Mouse (Mus musculus) adrenal gland, postnatal 10 days (tissue): ENCODE data around the gene 4921507P07Rik. TPM values are rescaled to one million over a fixed set of nuclear protein-coding genes. Genes with fewer than 3 reads are reported as not detected.
"Not testable (repeated sequence)": the region's sequence is repeated elsewhere in the genome, so short reads cannot be mapped to it uniquely, and the experiment has no call there.

Experiments used
- DNase-seq: peaks from one replicate; pipeline ENCODE4 v3.0.0; 2021; ENCODE audit warnings: mixed read lengths
- long read RNA-seq, 2 experiments: library from polyadenylated mRNA; stranded (forward); transcript quantifications; one replicate each; pipeline ENCODE4 v2.0.0; 2021
- total RNA-seq, 2 experiments: library from RNA; stranded (reverse); gene quantifications; 2 replicates each; pipeline ENCODE4 v1.2.3; 2021

The 4921507P07Rik gene
- total RNA-seq: under 1 TPM; 0.79 to 0.99 TPM
- long read RNA-seq, experiment 1, partial matches to known transcripts: 1 of 1 reads
- long read RNA-seq, experiment 1, other reads (novel, unspliced or antisense): 0 of 1 reads
- long read RNA-seq, experiment 2, partial matches to known transcripts: 0 of 1 reads
- long read RNA-seq, experiment 2, other reads (novel, unspliced or antisense): 0 of 1 reads

GRCm38 (mm10) chr6:50596301-50597211, at the start of gene 4921507P07Rik:
Gene 4921507P07Rik (minus strand): TSS chr6:50596632.
- DNase-seq: peak; percentile 98

DNA sequence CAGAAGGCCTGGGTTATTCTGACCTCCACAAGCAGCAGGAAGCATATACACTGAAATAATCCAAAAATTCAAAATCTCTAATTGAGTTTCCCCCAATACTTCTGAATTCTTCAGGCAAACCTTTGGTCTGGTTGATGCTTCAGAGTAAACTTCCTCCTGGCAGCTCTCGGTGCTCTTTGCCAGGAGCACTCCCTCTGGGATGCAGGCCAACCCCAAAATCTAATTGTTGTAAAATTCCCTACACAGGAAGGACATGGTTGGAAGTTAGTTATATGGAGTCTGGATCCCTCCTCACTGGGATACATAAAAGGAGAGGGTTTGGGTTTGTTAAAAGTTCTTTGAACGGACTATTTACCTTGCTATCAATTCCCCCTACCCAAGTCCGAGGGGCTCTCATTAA, 48.3 kb upstream of the 4921507P07Rik start:
- DNase-seq: no peak

DNA sequence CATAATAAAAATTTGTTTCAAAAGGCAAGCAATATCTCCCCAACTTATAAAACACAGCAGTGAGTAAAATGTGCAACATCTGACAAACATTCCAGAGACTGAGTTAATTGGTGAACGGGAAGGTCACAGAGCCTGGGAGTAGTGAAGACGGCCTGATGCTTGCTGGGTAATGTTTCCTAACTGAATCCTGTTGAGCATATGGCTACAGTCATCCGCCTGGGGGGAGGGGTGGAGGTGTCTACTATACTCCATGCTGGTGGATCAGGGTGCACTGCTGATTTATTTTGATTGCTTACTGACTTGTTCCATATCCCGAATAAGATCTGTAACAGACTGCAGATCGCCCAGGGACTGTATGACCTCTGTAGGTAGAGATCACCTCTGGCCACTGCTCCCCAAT, 45.5 kb upstream of the 4921507P07Rik start:
- DNase-seq: no peak

GRCm38 (mm10) chr6:50640377-50640776, 43.9 kb upstream of the 4921507P07Rik start:
- DNase-seq: peak; percentile 11

DNA sequence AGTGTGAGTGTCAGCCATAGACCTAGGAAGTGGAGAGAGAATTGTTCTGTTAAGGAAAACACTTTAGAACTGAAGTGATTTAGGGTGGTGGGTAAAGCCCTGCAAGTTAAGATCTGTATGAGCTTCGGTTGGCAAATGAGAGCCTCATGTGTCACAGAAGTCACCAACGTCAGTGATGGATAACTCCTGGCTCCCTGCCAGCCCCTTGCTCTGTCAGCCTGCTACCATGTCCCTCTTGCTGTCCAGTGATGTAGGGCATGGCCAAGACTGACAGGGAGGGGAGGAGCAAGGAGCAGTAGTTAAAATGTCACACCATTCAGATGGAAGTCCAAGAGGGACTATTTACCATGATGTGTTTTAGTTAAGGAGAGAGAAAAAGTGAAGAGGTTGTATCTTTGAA, 43.2 kb upstream of the 4921507P07Rik start:
- peak; percentile 64 for DNase-seq

DNA sequence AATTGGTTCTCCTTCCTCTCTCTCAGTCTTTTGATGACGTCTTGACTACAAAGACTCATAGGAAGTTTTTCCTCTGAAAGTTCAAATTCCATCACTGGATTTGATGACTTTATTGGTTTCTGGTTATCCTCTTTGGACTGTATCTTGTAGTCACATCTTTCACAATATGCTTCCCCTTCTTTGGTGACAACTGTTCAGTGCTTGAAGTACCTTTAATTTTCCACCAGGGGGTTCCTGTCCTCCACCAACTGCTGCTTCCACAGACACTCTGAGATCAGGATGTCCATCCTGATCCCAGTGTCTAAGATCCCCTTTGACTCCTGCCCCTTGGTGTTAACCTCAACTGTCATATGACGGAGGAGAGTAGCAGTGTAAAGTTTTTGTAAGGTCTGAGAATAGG, 29.7 kb upstream of the 4921507P07Rik start:
- DNase-seq: not testable (repeated sequence)

GRCm38 (mm10) chr6:50618273-50618672, 21.8 kb upstream of the 4921507P07Rik start:
- DNase-seq: not testable (repeated sequence)

DNA sequence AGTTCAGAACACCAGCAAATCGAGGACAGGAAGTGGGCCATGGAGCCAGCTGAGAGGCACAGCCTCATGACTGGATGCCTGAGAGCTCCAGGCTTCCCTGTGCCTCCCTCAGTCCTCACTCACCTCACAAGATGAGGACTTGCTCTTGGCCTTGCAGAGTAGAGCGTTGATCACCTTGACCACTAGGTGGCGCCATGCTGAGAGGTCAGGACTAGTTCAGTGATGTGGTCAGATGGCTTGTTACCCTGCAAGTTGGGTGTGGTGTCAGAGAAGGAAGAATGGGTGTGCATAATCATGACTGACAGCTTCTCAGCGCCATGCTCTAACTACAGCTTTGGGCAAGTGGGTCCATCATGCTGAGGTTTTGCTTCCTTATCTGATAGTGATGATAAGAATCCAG, 5.2 kb upstream of the 4921507P07Rik start:
- DNase-seq: peak; percentile 43

GRCm38 (mm10) chr6:50598560-50598959, 2.1 kb upstream of the 4921507P07Rik start:
- DNase-seq: peak; percentile 63

DNA sequence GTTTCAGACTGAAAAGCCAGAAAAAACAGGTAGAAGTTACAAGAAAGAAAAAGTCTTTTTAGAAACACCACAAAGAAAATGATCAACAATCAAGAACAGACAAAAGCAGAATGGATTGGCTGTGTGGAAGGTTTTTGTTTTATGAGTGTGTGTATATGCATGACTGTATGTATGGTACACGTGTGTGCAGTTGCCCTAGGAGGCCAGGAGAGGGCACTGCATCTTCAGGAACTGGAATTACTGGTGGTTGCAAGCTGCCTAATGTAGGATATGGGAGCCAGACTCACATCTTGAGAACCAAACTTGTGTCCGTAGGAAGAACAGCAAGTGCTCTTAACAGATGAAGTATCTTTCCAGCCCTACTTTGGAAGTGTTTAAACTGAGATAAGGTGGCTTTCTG, 2.1 kb downstream of the 4921507P07Rik start:
- DNase-seq: no peak

GRCm38 (mm10) chr6:50593334-50593845, 3.0 kb downstream of the 4921507P07Rik start:
- DNase-seq: no peak

- DNase-seq: no peak
Measured at GRCm38 (mm10) chr6:50590234-50590633, 6.2 kb downstream of the 4921507P07Rik start.

- peak; percentile 68 for DNase-seq
Measured at GRCm38 (mm10) chr6:50588251-50588650, 8.2 kb downstream of the 4921507P07Rik start.

- no peak for DNase-seq
Measured at GRCm38 (mm10) chr6:50587412-50587811, 9.0 kb downstream of the 4921507P07Rik start.

GRCm38 (mm10) chr6:50586316-50586715, 10.1 kb downstream of the 4921507P07Rik start:
- no peak for DNase-seq

DNA sequence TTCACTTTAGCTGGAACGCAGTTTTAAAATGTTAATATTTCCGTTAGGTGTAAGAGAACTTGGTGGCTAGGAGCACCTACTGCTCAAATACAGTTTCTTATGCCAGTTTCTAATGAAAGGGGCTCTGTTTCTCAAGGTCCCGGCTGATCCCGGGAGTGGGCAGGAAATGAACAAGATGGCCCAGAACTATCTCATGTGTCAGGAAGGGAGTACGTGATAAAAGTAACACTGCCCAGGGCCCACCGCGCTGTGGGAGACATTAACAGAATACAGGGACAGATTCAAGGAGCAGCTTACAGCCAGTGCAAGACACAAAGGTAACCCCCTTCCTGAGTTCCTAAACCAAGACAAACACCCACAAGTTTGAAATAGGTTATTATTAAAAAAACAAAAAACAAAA, 10.7 kb downstream of the 4921507P07Rik start:
- no peak for DNase-seq

DNA sequence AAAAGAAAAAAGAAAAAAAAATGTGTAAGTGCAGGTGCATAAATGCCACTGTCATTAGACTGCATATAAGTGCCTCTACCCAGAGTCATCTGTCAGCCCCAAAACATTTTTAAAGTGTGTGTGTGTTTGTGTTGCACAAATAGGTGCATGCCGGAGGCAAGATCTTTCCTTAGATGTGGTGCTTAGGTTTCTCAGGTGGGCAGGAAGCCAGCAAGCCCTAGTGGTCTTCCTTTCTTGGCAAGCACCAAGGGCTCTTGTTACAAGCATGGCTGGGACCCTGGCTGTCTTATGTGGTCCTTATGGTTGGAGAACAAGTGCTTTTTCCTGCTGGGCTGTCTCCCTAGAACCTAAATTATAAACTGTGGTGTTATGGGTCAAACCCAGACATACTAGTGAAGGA, 24.8 kb downstream of the 4921507P07Rik start:
- DNase-seq: no peak

DNA sequence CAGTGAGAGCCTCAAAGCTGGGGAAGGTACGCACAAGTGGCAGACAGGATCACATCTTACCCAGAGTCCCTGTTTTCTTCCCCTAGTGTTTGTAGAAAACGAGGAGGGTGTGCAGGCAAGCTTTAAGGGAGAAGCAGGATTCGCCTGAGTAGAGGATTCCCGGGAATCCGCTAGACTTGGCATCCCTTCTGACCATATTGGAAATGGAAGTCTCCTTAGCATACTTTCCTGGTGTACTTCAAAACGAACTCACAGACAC, 29.5 kb downstream of the 4921507P07Rik start:
- no peak for DNase-seq

DNA sequence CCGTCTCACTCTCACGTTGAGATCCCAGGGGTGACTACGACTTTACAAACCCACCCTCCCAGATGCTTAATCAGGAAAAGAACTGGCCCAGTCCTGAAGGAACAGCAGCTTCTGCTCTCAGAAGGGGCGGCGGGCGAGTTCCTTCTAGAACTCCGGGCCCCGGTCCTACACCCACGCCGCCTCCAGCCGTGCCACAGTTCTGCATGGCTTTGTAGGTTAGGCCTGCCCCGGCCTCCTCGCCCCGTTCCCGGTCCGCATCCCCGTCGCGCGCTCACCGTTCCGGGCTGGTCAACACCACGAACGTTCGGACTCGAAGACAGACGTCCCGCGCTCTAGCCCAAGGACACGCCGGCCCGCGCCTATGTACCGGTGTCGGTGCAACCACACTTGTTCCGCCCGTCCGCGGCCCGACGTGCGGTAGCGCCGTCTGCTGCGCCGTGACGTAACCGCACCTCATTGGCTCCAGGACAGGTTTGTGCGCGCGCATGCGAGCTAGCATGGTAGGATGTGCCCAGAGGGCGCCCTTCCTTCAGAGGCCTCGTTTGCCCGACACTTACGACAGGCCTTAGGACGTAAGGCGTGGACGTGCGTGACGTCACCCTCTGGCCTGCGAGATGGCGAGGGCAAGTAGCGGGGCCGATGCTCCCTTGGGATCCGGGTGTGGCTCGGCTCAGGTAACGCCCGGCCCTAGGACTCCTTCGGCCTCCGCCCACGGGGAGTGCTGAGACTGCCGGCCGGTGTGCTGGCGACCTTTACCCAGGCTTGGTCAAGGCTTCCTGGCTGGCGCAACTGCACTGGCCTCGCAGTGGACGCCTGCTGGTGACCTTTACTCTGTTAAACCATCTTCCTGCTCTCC, 30.1 kb downstream of the 4921507P07Rik start, which contains the start of gene Cycs:
Gene Cycs, minus strand, starts transcription at position 398 of the 856 bp plus-strand sequence.
- DNase-seq: peak; percentile 100

- no peak for DNase-seq
Measured at GRCm38 (mm10) chr6:50563651-50564050, 32.8 kb downstream of the 4921507P07Rik start.

GRCm38 (mm10) chr6:50562421-50562820, 34.0 kb downstream of the 4921507P07Rik start:
- DNase-seq: no peak

- no peak for DNase-seq
Measured at GRCm38 (mm10) chr6:50560776-50561175, 35.7 kb downstream of the 4921507P07Rik start.

DNA sequence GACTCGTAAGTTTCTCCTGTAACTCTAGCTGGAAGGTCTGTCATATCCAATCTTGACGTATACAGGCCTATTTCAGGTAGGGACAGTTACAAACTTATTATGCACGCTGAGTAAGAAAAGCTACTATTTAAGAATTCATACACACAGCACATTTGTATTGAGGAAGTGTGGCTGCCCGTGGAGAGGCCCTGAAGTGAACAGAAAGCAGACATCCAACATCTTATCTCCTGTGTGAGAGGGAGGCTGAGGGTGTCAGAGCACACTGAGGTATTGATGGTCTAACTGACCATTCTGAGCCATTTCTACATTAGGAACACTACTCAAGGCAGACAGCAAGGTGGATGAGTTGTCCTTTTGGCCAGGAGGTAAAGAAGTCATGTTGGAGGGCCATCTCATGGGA, 37.6 kb downstream of the 4921507P07Rik start:
- no peak for DNase-seq
